Mouse (Mus musculus): Measurements from ENCODE around the gene Ipo8.

The Ipo8 gene

GRCm38 (mm10) chr6:148756535-148756934 is 74.7 kb downstream of the Ipo8 start:
- DNase-seq (ENCODE audit: low read depth, low spot score) = no peak

DNA sequence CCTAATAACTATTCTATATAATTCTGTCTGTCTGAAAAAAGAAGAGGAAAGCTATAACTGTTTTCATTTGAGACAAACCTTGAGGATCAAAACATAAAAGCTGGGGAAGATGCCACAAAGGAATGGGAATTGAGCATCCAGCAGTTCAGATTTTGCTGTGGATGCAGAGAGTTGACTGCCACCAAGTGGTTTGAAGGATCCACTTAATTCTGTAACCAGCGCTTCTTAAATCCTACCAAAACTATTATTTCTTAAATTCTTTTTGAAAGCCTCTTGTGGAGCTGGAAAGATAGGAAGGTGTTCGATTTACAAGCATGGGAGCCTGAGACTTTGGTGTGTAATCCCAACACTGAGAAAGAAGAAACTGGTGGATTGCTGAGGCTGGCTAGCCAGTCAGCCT is 79.9 kb downstream of the Ipo8 start:
- DNase-seq (ENCODE audit: low read depth, low spot score) = peak; percentile 31

DNA sequence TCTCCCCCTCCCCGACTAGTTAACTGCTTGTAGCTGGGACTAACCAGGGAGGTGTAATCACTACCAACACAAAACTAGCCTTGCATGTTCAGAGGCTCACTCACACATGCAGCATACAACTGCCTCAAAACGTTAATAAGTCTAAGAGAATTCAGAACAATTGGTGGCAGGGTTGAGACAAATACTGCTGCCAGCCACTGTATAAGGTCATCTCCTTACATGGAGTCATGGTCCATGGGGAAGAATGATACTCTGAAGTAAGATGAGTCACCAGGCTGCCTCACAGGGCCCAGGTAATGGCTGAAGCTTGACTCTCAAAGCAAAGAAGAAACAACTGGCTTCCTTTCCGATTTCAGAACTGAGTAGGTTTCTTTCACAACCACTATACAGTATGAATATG is 81.1 kb downstream of the Ipo8 start:
- DNase-seq (ENCODE audit: low read depth, low spot score) = no peak

- DNase-seq (ENCODE audit: low read depth, low spot score) = peak; percentile 86
These were observed 90.6 kb downstream of the Ipo8 start for GRCm38 (mm10) chr6:148740521-148741226.

DNA sequence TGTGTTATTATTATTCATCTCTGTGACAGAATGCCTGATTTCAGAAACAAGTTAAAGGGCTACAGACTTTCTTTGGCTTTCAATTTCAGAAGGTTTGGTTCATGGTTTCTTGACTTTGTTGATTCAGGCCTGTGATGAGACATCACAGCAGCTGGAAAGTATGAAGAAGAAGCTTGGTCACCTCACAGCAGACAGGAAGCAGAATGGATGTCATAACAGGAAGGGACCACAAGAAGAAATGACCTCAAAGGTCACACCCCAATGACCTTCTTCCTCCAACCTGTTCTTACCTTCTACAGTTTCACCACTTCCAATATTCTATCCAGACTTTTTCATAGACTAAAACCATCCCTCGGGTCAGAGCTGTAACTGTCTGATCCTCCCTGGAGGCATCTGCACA is 94.9 kb downstream of the Ipo8 start:
- DNase-seq (ENCODE audit: low read depth, low spot score) = no peak

GRCm38 (mm10) chr6:148734012-148734411 is 97.3 kb downstream of the Ipo8 start:
- DNase-seq (ENCODE audit: low read depth, low spot score) = no peak

- DNase-seq (ENCODE audit: low read depth, low spot score) = no peak
These were observed 98.3 kb downstream of the Ipo8 start for GRCm38 (mm10) chr6:148732920-148733319.

DNA sequence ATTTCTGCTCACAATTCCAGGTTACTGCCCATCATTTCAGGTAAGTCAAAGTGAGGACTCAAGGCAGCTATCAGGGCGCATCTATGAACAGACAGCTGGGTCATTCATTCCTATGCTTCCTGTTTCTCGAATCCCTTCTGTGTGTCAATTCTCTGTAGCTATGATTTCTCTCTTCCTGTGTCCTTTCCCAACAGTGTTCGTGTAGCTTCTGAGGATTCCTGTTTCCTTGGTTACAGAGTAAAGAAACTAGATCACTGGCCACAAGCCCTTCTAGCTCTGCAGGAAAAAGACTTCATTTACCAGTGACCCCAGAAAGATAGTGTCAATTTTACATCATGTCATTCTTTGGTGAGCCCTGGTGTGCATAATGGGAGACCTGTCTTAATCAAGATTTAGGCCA is 102.7 kb downstream of the Ipo8 start:
- no peak for DNase-seq (ENCODE audit: low read depth, low spot score)

GRCm38 (mm10) chr6:148727871-148728524 is 103.3 kb downstream of the Ipo8 start:
- peak; percentile 48 for DNase-seq (ENCODE audit: low read depth, low spot score)

- DNase-seq (ENCODE audit: low read depth, low spot score) = no peak
These were observed 106.8 kb downstream of the Ipo8 start for GRCm38 (mm10) chr6:148724453-148724852.

All from 3T3-L1 (cell line).